Mouse (Mus musculus): ENCODE measurements at regions not wholly inside any gene's neighbourhood (a gene's known extent, or its start where the extent isn't known, plus 50 kb on each side); places are given as distances from the start of the nearest gene placed in this dataset.

- no peak for TF ChIP-seq CTCF (IDR thresholded peaks at IDR 0.05)
- TF ChIP-seq POLR2A (IDR thresholded peaks at IDR 0.05; ENCODE audit: insufficient read depth, low read depth, low read length), result no peak
Observed at GRCm38 (mm10) chr4:35364161-35364560, 138.2 kb upstream of the C9orf72 start.

Measured in heart, adult 2 months (tissue).